Mouse (Mus musculus): ENCODE data around the gene Sdad1. TPM values are rescaled to one million over a fixed set of nuclear protein-coding genes. Genes with fewer than 3 reads are reported as not detected.
"Not testable (repeated sequence)": the region's sequence is repeated elsewhere in the genome, so short reads cannot be mapped to it uniquely, and the experiment has no call there.

The Sdad1 gene
- 27.5 and 31.4 TPM in 2 replicates for polyA plus RNA-seq (2015; fragmentation: Nextera tagmentation; extraction: Ambion mirVana)

DNA sequence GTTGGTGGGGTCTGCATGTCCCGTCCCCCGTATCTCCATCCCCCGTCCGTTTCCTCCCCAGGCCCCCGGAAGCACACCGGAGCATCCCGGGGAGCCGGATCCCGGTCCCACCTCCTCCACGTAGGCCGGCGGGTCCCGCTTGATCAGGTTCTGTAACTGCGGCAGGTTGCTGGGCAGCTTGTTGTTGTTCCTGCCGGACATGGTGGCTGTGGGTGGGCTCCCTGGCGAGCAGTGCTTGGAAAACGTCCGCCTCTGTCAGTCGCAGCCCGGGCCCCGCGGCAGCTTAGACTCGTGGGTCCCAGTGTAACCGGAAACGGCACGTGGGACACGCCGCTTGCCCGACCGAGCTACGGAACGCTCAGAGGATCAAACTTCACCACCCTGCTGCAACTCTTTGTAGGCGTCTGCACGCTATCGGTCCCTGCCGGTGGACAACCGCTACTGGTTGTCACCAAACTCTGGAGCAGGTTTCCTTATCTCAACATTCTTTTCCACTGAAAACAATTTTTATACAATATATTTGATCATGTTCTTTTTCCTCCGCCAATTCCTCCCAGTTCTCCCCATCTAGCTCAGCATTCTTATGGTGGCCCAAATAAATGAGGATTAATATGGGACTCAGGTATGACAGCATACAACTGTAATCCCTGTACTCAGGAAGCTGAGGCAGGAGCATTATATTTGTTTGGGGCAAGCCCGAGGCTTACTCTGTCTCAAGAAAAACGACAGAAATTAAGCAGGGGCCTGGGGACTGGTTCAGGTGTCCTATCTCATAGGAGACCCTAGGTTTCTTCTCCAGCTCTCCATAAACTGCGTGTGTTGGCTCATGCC is at the start of gene Sdad1:
TSS of gene Sdad1 (minus strand) at position 799 of the 831 bp plus-strand sequence.
- Histone ChIP-seq H3K27ac (replicated peaks) (peak within 1 kb of the TSS; percentile 74), H3K9ac (peak within 1 kb of the TSS; percentile 73), H3K36me3 (peaks cover 10% of the 10 kb centered on the region), H3K4me3 (peak within 1 kb of the TSS; percentile 93), H3K4me2 (peak within 1 kb of the TSS; percentile 73), H3K9me3 (no peaks in the 10 kb centered on the region), H3K27me3 (no peaks in the 10 kb centered on the region), H3K4me1 (replicated peaks) (peaks cover 16% of the 10 kb centered on the region)
- ATAC-seq (ENCODE audit: low FRiP score, low read depth) = peak; percentile 96
- 2% methylated on average over 41 of the region's 41 CpGs for WGBS

DNA sequence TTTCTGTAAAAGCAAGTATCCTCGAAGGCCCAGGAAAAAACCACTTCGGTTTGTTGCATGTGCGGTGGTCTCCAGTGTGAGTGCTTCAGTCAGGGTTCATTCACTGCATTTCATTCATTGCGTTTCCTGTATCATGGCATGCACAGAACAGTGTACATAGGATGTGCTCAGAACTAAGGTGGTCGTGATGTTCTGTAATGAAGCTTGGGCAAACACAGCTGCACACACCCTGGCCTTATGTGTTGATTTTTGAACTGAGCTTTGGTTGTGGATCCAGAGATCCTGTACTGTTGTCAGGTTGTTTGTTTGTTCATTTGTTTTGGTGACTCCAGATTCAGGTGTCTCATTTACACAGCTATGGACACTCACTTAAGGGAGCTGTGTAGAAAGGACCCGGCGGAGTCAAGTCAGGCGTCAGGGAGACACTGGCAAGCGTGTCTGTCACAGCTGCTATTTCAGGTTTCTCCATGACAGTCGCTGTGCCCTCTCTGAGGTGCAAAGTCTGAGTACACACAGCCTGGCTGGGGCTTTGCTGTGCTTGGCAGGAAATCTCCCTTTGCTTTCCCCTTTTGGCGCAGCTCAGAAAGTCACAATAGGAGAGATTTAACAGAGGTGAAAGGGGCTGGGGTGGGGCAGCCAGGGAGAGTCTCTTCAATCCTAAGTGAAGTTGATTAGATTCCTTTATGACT is 48.6 kb upstream of the Sdad1 start:
- Histone ChIP-seq H3K4me1 (replicated peaks) (no peaks in the 10 kb centered on the region), H3K27me3 (no peaks in the 10 kb centered on the region), H3K4me2 (no peak overlapping the region), H3K9me3 (no peaks in the 10 kb centered on the region), H3K9ac (no peak overlapping the region), H3K36me3 (no peaks in the 10 kb centered on the region), H3K27ac (replicated peaks) (no peak overlapping the region), H3K4me3 (no peak overlapping the region)
- no peak for ATAC-seq (ENCODE audit: low FRiP score, low read depth)
- 75% methylated on average over 11 of the region's 11 CpGs for WGBS

DNA sequence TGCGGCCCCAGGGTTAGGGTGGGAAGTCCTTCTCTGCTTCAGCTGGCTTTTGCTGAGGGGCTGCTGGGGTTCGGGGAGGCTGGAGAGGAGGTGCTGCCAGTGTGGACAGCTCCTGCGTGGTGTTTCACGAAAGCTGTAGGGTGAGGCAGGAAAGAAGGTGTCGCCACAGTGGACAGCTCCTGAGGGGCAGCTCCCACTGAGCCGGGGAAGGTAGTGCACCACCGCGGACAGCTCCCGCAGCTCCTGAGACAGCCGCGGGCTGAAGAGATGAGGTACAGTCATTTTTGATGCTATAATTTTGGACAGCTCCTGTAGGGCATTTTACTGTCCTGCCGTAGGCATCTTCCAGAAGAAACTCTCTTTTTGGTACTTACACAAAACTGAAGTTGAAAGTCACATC is 47.8 kb upstream of the Sdad1 start:
- ATAC-seq (ENCODE audit: low FRiP score, low read depth) = no peak
- Histone ChIP-seq H3K4me3 (no peak overlapping the region), H3K9ac (no peak overlapping the region), H3K27me3 (no peaks in the 10 kb centered on the region), H3K9me3 (no peaks in the 10 kb centered on the region), H3K4me2 (no peak overlapping the region), H3K27ac (replicated peaks) (no peak overlapping the region), H3K36me3 (no peaks in the 10 kb centered on the region), H3K4me1 (replicated peaks) (no peaks in the 10 kb centered on the region)
- WGBS = 60% methylated on average over 11 of the region's 12 CpGs

DNA sequence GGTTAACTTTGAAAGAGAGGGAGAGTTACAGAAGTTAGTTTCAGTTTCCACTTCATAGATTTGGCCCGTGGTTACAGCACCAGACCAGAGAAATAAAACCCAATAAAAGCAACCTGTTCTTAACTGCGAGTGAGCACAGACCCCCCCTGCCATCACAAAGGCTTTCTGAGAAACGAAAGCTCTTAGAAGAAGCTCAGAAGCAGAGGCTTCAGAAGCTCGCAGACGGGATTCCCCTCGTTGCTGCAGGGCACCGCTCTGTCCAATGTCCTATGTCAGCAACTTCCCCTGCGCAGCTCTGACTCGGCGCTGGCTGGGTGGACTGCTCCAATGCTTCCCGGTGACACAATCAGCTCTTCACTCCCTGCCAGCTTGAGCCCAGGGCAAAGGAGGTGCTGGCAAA is 43.2 kb upstream of the Sdad1 start:
- 0 out of 2 replicates have a peak overlapping the region, but pooled peaks have one; percentile 13 for H3K4me3 ChIP-seq
- H3K27ac ChIP-seq (replicated peaks) = no peak overlapping the region
- no peaks in the 10 kb centered on the region for H3K36me3 ChIP-seq
- 58% methylated on average over 11 of the region's 11 CpGs for WGBS
- no peaks in the 10 kb centered on the region for H3K4me1 ChIP-seq (replicated peaks)
- no peaks in the 10 kb centered on the region for H3K9me3 ChIP-seq
- H3K9ac ChIP-seq = no peak overlapping the region
- 0 out of 2 replicates have a peak, but pooled peaks cover 2% of the 10 kb centered on the region for H3K27me3 ChIP-seq
- H3K4me2 ChIP-seq = peak overlapping the region; percentile 33
- ATAC-seq (ENCODE audit: low FRiP score, low read depth) = no peak

DNA sequence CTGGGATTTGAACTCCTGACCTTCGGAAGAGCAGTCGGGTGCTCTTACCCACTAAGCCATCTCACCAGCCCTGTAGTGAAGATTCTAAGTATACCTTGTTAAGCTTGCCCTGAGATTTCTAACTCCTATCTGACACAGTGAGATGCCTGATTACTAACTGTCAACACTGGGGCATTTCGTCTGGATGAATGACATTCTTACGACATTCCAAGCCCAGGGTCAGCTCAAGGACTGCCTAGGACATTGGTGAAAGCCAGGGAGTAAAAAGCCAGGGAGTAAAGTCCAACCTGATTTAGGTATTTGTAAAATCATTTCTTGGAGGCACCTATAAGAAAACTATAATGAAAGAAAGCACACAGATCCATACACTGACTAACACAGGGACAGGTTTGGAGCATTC is 42.4 kb upstream of the Sdad1 start:
- not testable (repeated sequence) for H3K9me3 ChIP-seq; H3K4me1 ChIP-seq (replicated peaks); H3K27ac ChIP-seq (replicated peaks); H3K27me3 ChIP-seq; H3K36me3 ChIP-seq; H3K4me3 ChIP-seq; H3K9ac ChIP-seq; H3K4me2 ChIP-seq; ATAC-seq (ENCODE audit: low FRiP score, low read depth)
- WGBS = 77% methylated on average over 4 of the region's 4 CpGs

DNA sequence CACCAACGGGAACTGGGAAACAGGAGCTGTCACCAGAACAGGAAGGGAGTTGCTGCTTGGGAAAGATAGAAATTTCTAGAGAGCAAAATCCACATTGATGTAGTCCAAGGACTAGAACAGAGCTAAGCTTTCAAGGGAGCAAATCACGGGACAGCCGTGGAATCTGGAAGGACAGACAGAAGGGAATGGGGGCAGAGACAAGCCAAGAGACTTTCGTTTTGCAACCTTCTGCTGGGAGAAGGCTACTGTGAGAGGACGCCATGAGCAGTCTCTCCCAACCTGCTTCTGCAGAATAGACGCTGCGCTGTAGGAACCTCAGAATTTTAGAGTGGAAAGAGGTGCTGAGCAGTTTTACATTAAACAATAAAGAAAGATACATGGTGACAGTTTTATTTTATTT is 39.5 kb upstream of the Sdad1 start:
- no peak overlapping the region for H3K27ac ChIP-seq (replicated peaks)
- H3K27me3 ChIP-seq = 0 out of 2 replicates have a peak, but pooled peaks cover 7% of the 10 kb centered on the region
- no peak for ATAC-seq (ENCODE audit: low FRiP score, low read depth)
- no peak overlapping the region for H3K4me2 ChIP-seq
- no peak overlapping the region for H3K9ac ChIP-seq
- no peaks in the 10 kb centered on the region for H3K4me1 ChIP-seq (replicated peaks)
- no peak overlapping the region for H3K4me3 ChIP-seq
- no peaks in the 10 kb centered on the region for H3K9me3 ChIP-seq
- WGBS = 84% methylated on average over 7 of the region's 7 CpGs
- no peaks in the 10 kb centered on the region for H3K36me3 ChIP-seq

DNA sequence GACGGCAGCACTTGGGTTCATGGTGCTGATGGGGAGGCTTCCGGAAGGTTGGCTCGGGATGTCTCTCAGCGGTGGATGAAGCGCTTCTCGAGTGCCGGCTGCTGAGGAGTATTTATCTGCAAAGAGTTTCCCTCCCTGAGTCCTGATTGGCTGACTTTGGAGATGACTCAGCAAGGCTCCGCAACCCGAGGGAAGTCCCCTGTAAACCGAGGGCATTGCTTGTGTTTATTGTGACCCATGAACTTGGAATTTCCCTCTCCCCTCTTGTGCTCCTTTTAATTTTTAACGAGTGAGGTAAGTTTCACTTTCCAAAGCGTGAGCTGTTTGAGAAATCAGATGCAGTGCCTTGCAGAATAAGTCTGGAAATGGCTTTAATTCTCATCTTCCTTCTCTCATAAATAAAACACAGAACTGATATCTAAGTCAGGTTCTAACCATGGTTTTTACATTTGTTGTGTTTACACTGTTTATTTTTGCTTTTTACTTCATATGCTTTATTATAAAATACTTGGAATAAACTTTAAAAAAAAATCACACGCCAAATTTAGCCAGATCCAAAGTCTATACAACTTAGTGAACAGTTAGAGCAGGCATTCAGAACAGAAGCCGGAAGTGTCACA is 38.6 kb upstream of the Sdad1 start, which contains the start of gene Cxcl10:
TSS of gene Cxcl10 (minus strand) at position 96 of the 620 bp plus-strand sequence.
- WGBS = 19% methylated on average over 14 of the region's 14 CpGs
- H3K4me3 ChIP-seq = peak within 1 kb of the TSS; percentile 25

DNA sequence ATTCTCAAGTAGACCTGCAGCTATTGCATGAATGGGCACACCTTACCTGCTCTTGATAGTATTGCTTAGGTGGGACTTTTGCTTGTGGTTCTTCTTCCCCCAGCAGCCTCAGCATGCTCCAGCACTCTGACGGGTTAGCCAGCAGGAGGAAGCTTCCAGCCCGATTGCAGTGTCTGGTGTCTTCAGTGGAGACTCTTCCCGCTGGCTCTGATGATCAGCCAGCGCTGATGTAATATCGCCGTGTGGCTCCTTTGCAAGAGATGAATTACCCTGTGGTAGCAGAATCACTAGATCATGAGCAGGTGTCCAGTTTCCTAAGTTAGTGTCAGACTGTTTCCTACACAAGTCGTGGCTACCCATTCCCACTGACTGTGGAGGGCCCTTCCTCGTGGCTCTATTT is 34.7 kb upstream of the Sdad1 start:
- WGBS = 91% methylated on average over 8 of the region's 8 CpGs
- Histone ChIP-seq H3K9me3 (no peaks in the 10 kb centered on the region), H3K4me1 (replicated peaks) (no peaks in the 10 kb centered on the region)

More for the DNA sequence above, 38.6 kb upstream of the Sdad1 start, which contains the start of gene Cxcl10:
- peak; percentile 72; the same call in 1 of the 2 replicates for ATAC-seq (ENCODE audit: low FRiP score, low read depth)
- Histone ChIP-seq H3K27ac (replicated peaks) (no peak within 1 kb of the TSS), H3K27me3 (0 out of 2 replicates have a peak, but pooled peaks cover 7% of the 10 kb centered on the region), H3K36me3 (no peaks in the 10 kb centered on the region), H3K9ac (no peak within 1 kb of the TSS), H3K9me3 (no peaks in the 10 kb centered on the region), H3K4me1 (replicated peaks) (no peaks in the 10 kb centered on the region), H3K4me2 (peak within 1 kb of the TSS; percentile 52)

DNA sequence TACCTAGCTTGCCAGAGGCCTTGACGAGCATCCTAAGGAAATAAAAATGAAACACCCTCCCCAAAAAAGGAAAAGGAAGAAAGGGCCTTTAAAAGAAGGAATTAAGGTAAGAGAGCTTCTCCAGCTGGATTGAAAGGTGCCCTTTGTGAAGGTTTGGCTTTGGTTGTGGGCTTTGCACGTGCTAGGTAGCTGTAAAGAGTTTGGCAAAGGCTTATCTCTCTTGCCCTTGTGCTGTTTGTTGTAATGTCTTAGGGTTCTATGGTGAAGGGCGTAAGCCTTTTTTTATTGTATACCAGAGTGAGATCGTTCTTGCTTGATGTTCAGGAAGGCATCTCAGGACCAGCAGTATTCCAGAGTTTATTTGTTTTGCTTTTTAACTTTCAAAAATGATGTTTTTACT is 30.3 kb upstream of the Sdad1 start:
- Histone ChIP-seq H3K9ac (no peak overlapping the region), H3K36me3 (no peaks in the 10 kb centered on the region), H3K27me3 (no peaks in the 10 kb centered on the region), H3K4me2 (no peak overlapping the region), H3K4me1 (replicated peaks) (no peaks in the 10 kb centered on the region), H3K9me3 (no peaks in the 10 kb centered on the region), H3K4me3 (no peak overlapping the region), H3K27ac (replicated peaks) (no peak overlapping the region)
- ATAC-seq (ENCODE audit: low FRiP score, low read depth) = no peak
- WGBS = 83% methylated on average over 4 of the region's 4 CpGs

More for the DNA sequence above, 34.7 kb upstream of the Sdad1 start:
- Histone ChIP-seq H3K27ac (replicated peaks) (no peak overlapping the region), H3K4me2 (no peak overlapping the region), H3K36me3 (no peaks in the 10 kb centered on the region), H3K27me3 (0 out of 2 replicates have a peak, but pooled peaks cover 7% of the 10 kb centered on the region), H3K9ac (no peak overlapping the region), H3K4me3 (no peak overlapping the region)
- ATAC-seq (ENCODE audit: low FRiP score, low read depth) = no peak

DNA sequence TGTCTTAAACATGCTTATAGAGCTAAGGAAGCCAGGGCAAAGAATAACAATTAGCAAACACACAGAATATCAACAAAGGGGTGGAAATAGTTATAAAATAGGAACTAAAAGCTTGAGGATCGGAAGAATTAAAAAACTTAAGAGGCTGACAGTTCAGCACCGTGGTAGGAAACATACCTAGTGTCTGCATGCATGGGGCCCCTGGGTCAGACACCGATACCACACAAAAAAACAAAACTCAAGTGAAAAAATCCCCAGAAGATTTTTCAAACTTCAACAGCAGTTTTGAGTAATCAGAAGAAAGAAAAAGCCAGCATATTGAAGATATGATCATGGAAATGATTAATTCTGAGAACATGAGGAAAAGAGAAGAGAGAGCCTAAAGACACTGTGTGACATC is 26.5 kb upstream of the Sdad1 start:
- Histone ChIP-seq H3K9ac (no peak overlapping the region), H3K4me3 (no peak overlapping the region), H3K27ac (replicated peaks) (no peak overlapping the region), H3K4me1 (replicated peaks) (no peaks in the 10 kb centered on the region), H3K27me3 (no peaks in the 10 kb centered on the region), H3K36me3 (no peaks in the 10 kb centered on the region), H3K9me3 (no peaks in the 10 kb centered on the region), H3K4me2 (no peak overlapping the region)
- no peak for ATAC-seq (ENCODE audit: low FRiP score, low read depth)
- WGBS = 86% methylated on average over 3 of the region's 3 CpGs

DNA sequence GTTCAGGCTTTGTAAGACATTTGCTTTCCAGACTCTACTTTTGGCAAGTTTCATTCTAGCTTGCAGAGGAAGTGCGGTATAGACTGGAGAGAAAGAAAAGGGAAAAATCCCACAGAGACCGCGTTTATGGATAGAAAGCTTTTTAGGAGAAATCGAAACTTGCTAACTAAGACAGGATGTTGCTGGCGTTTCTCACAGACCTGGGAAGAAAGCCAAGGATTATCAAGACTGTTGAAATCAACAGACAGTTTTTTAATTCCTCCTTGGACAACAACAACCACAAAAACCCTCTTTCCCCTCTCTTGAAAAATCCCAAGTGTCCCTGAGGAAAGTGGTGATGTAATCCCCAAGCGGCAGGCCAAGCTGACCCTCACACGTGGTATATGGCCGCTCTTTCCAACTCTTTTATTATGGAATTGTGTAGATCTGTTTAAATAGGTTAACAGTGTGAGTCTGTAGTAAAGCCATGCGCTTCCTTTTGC is 22.1 kb upstream of the Sdad1 start:
- Histone ChIP-seq H3K27ac (replicated peaks) (no peak overlapping the region), H3K4me2 (0 out of 2 replicates have a peak overlapping the region, but pooled peaks have one; percentile 6)
- ATAC-seq (ENCODE audit: low FRiP score, low read depth) = no peak

More for the DNA sequence above, 22.1 kb upstream of the Sdad1 start:
- Histone ChIP-seq H3K9me3 (no peaks in the 10 kb centered on the region), H3K4me1 (replicated peaks) (no peaks in the 10 kb centered on the region), H3K36me3 (no peaks in the 10 kb centered on the region), H3K4me3 (no peak overlapping the region), H3K27me3 (no peaks in the 10 kb centered on the region), H3K9ac (no peak overlapping the region)
- 72% methylated on average over 9 of the region's 9 CpGs for WGBS
